Mouse (Mus musculus) left cerebral cortex, adult 8-10 months (tissue): ENCODE results near the gene Eefsec. TPM values are rescaled to one million over a fixed set of nuclear protein-coding genes. Genes with fewer than 3 reads are reported as not detected.

Experiments
- DNase-seq, 2 experiments: peaks; one replicate each; pipeline ENCODE4 v3.0.0; 2022; ENCODE audit warnings: low spot score in 2 of 2
- total RNA-seq, 4 experiments: library from RNA; stranded (reverse); gene quantifications; 2 replicates each; pipeline ENCODE4 v1.2.4; 2022

The Eefsec gene
- total RNA-seq, 4 experiments from 2014 or later = 19.5 to 24.6 (median 23.4) TPM

- DNase-seq = peak; percentile 52 to 67
Observed at GRCm38 (mm10) chr6:88343485-88344450, 102.6 kb downstream of the Eefsec start.

- no peak for DNase-seq
Observed at GRCm38 (mm10) chr6:88342965-88343364, 103.4 kb downstream of the Eefsec start.

- DNase-seq = no peak
Observed at GRCm38 (mm10) chr6:88341182-88341581, 105.2 kb downstream of the Eefsec start.

- DNase-seq = no peak
Observed at GRCm38 (mm10) chr6:88340761-88341160, 105.6 kb downstream of the Eefsec start.

GRCm38 (mm10) chr6:88329336-88329735 is 117.0 kb downstream of the Eefsec start:
- DNase-seq = no peak

- DNase-seq = no peak
Observed at GRCm38 (mm10) chr6:88321879-88322278, 124.5 kb downstream of the Eefsec start.

GRCm38 (mm10) chr6:88321253-88321652 is 125.1 kb downstream of the Eefsec start:
- no peak for DNase-seq

- no peak for DNase-seq
Observed at GRCm38 (mm10) chr6:88319735-88320134, 126.6 kb downstream of the Eefsec start.

GRCm38 (mm10) chr6:88315295-88315694 is 131.0 kb downstream of the Eefsec start:
- no peak for DNase-seq

- no peak for DNase-seq
Observed at GRCm38 (mm10) chr6:88313937-88314336, 132.4 kb downstream of the Eefsec start.

GRCm38 (mm10) chr6:88311593-88311992 is 134.7 kb downstream of the Eefsec start:
- no peak for DNase-seq

GRCm38 (mm10) chr6:88306100-88306746 is 140.1 kb downstream of the Eefsec start:
- no peak for DNase-seq

GRCm38 (mm10) chr6:88301234-88301633 is 145.1 kb downstream of the Eefsec start:
- no peak for DNase-seq

- no peak for DNase-seq
Observed at GRCm38 (mm10) chr6:88299491-88299890, 146.8 kb downstream of the Eefsec start.

- no peak for DNase-seq
Observed at GRCm38 (mm10) chr6:88292274-88292909, 153.9 kb downstream of the Eefsec start.

- peak; percentile 16 to 62 for DNase-seq
Observed at GRCm38 (mm10) chr6:88290129-88290766, 156.1 kb downstream of the Eefsec start.

GRCm38 (mm10) chr6:88278141-88278540 is 168.2 kb downstream of the Eefsec start:
- DNase-seq = no peak

- DNase-seq = no peak
Observed at GRCm38 (mm10) chr6:88277242-88277641, 169.1 kb downstream of the Eefsec start.

- DNase-seq = peak; percentile 15 to 21
Observed at GRCm38 (mm10) chr6:88276221-88276620, 170.1 kb downstream of the Eefsec start.

- no peak for DNase-seq
Observed at GRCm38 (mm10) chr6:88274623-88275022, 171.7 kb downstream of the Eefsec start.

GRCm38 (mm10) chr6:88267970-88268369 is 178.4 kb downstream of the Eefsec start:
- DNase-seq = no peak
